Mouse (Mus musculus): ENCODE results near the gene Gli1. TPM values are rescaled to one million over a fixed set of nuclear protein-coding genes. Genes with fewer than 3 reads are reported as not detected.
A peak's percentile ranks its signal among the peaks of the same experiment; 100 is the strongest.
"Not testable (repeated sequence)": the region's sequence is repeated elsewhere in the genome, so short reads cannot be mapped to it uniquely, and the experiment has no call there.

The Gli1 gene
- polyA plus RNA-seq, 1 experiment from 2014 or later, result 0.87 TPM

DNA sequence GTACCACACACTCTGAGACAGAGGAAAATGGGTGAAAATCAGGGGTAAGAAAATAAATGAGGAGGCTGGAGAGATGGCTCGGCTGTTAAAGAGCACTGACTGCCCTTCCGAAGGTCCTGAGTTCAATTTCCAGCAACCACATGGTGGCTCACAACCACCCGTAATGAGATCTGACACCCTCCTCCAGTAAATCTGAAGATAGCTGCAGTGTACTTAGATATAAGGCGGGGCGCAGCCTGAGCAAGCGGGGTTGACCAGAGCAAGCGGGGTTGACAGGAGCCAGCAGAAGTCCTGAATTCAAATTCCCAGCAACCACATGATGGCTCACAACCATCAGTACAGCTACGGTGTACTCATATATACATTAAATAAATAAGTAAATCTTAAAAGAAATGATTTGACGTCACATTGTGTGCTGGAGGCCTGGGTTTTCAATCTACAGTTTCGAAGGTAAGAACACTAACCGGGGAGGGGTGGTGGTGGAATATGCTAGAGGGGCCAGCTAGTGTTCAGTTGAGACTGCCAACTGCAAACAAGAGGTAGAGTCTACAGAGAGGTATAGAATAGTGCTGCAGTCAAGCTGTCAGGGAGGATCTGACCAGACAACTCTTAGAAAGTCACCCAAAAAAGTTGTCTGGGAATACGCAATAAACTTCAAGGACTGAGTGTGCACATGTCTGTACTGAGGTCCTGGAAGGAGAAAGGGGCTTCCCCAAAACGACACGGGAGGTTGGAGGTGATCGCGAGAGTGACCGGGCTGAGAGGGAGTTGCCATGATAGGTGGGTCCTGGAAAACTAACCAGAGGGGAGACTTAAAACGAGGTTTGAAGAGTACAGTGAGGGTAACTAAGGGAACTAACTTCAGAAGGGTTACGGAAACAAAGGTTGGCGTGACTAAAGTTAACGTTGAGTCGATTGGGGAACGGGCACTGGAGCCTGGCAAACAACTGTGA lies 31.0 kb downstream of the Gli1 start:
- Histone ChIP-seq H3K4me2 (ENCODE audit: low read depth, low read length) (peak overlapping the region; percentile 84), H3K9ac (replicated peaks; ENCODE audit: low read depth, low read length) (peak overlapping the region; percentile 76), H3K27me3 (ENCODE audit: control insufficient read depth, insufficient read depth, low read length) (no peaks in the 10 kb centered on the region), H3K27ac (ENCODE audit: low read depth, low read length) (peak overlapping the region; percentile 49), H3K9me3 (ENCODE audit: control insufficient read depth, low read length) (no peaks in the 10 kb centered on the region), H3K4me1 (ENCODE audit: control insufficient read depth, insufficient read depth, low read length) (peaks cover 8% of the 10 kb centered on the region), H3K36me3 (ENCODE audit: control insufficient read depth, insufficient read depth, low read length) (peaks cover 19% of the 10 kb centered on the region), H3K4me3 (ENCODE audit: low read depth, low read length) (peak overlapping the region; percentile 64)
- 40% methylated on average over 23 of the region's 23 CpGs for WGBS
- peak; percentile 25; the same call in 1 of the 2 replicates for ATAC-seq (ENCODE audit: low read depth)

DNA sequence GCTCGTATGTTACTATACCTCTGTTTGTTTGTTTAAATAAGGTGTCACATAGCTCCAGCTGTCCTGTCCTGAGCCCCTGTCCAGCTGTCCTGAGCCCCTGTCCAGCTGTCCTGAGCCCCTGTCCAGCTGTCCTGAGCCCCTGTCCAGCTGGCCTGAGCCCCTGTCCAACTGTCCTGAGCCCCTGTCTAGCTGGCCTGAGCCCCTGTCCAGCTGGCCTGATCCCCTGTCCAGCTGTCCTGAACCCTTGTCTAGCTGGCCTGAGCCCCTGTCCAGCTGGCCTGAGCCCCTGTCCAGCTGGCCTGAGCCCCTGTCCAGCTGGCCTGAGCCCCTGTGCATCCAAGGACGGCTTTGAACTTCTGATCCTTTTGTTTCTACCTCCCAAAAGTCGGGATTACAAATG lies 32.6 kb downstream of the Gli1 start:
- WGBS, result 93% methylated on average over 3 of the region's 3 CpGs
- not testable (repeated sequence) for H3K9ac ChIP-seq (replicated peaks; ENCODE audit: low read depth, low read length); H3K4me3 ChIP-seq (ENCODE audit: low read depth, low read length); H3K4me2 ChIP-seq (ENCODE audit: low read depth, low read length); H3K4me1 ChIP-seq (ENCODE audit: control insufficient read depth, insufficient read depth, low read length); H3K9me3 ChIP-seq (ENCODE audit: control insufficient read depth, low read length); ATAC-seq (ENCODE audit: low read depth); H3K27me3 ChIP-seq (ENCODE audit: control insufficient read depth, insufficient read depth, low read length); H3K27ac ChIP-seq (ENCODE audit: low read depth, low read length)
- peaks cover 33% of the 10 kb centered on the region for H3K36me3 ChIP-seq (ENCODE audit: control insufficient read depth, insufficient read depth, low read length)

DNA sequence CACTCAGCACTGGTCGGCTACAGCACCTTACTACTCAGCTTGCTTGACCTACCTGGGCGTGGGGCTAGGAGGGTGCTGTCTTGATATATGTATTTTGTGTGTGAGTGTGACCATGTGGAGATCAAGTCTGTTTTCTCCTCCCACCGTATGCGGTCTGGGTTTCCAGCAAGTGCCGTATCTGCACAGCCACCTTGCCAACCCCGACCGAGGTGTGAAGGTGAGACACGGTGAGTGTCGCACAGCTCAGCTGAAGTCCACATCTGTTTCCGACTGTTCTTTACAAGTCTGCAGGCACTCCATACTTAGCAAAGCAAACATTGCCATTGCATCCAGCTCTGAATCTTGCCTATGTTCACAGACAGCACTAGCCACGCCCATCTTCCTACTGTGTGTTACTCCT lies 38.6 kb downstream of the Gli1 start:
- Histone ChIP-seq H3K4me3 (ENCODE audit: low read depth, low read length) (no peak overlapping the region), H3K9ac (replicated peaks; ENCODE audit: low read depth, low read length) (no peak overlapping the region), H3K4me2 (ENCODE audit: low read depth, low read length) (no peak overlapping the region), H3K27me3 (ENCODE audit: control insufficient read depth, insufficient read depth, low read length) (no peaks in the 10 kb centered on the region), H3K4me1 (ENCODE audit: control insufficient read depth, insufficient read depth, low read length) (no peaks in the 10 kb centered on the region), H3K9me3 (ENCODE audit: control insufficient read depth, low read length) (no peaks in the 10 kb centered on the region), H3K27ac (ENCODE audit: low read depth, low read length) (no peak overlapping the region), H3K36me3 (ENCODE audit: control insufficient read depth, insufficient read depth, low read length) (peaks cover 79% of the 10 kb centered on the region)
- no peak for ATAC-seq (ENCODE audit: low read depth)
- 93% methylated on average over 11 of the region's 11 CpGs for WGBS

DNA sequence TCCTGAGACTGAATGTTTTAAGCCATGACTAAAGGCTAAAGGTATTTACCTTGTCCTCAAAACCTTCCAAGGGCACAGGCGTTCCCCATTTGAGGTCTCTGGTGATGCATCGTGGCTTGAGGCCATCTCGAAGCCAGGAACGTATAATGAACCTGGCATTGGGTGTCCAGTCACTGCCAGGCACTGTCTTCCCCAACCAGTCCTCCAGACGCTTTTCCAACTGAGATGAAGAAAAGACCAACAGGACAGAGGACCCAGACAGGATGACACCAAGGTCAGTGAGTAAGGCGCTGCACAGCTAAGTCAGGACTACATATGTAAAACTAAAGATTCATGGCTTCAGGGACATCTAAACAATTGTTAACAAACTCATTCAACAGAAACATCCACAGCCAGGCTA lies 41.4 kb downstream of the Gli1 start:
- Histone ChIP-seq H3K36me3 (ENCODE audit: control insufficient read depth, insufficient read depth, low read length) (peaks cover 87% of the 10 kb centered on the region), H3K27me3 (ENCODE audit: control insufficient read depth, insufficient read depth, low read length) (no peaks in the 10 kb centered on the region), H3K9me3 (ENCODE audit: control insufficient read depth, low read length) (no peaks in the 10 kb centered on the region), H3K4me3 (ENCODE audit: low read depth, low read length) (no peak overlapping the region), H3K4me1 (ENCODE audit: control insufficient read depth, insufficient read depth, low read length) (no peaks in the 10 kb centered on the region), H3K9ac (replicated peaks; ENCODE audit: low read depth, low read length) (no peak overlapping the region), H3K27ac (ENCODE audit: low read depth, low read length) (no peak overlapping the region), H3K4me2 (ENCODE audit: low read depth, low read length) (no peak overlapping the region)
- ATAC-seq (ENCODE audit: low read depth), result no peak
- 92% methylated on average over 6 of the region's 6 CpGs for WGBS

DNA sequence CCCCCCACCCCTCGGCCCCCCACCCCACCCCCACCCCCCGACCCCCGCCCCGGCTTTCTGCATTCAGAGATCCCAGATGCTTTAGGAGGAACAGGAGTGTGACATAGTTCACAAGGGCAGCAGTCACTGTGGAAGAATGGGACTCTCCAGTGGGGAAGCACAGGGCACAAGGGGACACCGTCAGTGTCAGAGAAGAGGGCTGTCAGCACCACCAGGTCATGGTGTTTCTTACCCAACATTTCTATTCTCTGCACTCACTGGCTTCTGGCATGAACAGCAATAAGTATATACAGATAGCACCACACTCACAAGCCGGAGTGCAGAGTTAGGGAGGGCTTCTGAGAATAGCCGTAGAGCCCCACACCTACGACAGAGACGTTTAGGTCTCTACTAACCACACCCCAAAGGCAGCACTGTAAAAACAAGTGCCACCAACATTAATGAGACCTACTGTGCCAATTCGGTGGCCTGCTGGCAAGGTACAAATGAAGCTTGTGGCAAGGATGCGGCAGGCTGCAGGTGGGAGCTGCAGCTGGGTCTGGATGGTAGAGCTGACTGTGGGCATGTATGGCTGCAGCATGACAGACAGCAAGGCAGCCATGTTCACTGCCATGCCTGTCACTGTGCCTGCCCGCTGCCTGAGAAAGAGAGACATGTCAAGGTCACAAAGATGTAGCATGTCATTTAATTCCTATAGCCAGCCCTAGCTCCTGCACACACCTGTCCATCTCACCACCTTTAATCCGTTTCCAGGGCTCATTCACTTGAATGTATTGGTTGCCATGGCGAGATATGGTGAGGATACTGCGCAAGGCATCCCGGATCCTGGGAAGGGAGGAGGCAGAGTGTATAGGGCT lies 44.5 kb downstream of the Gli1 start:
- 94% methylated on average over 15 of the region's 16 CpGs for WGBS
- H3K9me3 ChIP-seq (ENCODE audit: control insufficient read depth, low read length), result no peaks in the 10 kb centered on the region
- no peak overlapping the region for H3K4me2 ChIP-seq (ENCODE audit: low read depth, low read length)
- no peak overlapping the region for H3K9ac ChIP-seq (replicated peaks; ENCODE audit: low read depth, low read length)
- peaks cover under 1% of the 10 kb centered on the region; the same call in 1 of the 2 replicates for H3K4me1 ChIP-seq (ENCODE audit: control insufficient read depth, insufficient read depth, low read length)
- peaks cover 68% of the 10 kb centered on the region for H3K36me3 ChIP-seq (ENCODE audit: control insufficient read depth, insufficient read depth, low read length)
- no peak overlapping the region for H3K27ac ChIP-seq (ENCODE audit: low read depth, low read length)
- H3K27me3 ChIP-seq (ENCODE audit: control insufficient read depth, insufficient read depth, low read length), result no peaks in the 10 kb centered on the region
- no peak overlapping the region for H3K4me3 ChIP-seq (ENCODE audit: low read depth, low read length)
- ATAC-seq (ENCODE audit: low read depth), result no peak

DNA sequence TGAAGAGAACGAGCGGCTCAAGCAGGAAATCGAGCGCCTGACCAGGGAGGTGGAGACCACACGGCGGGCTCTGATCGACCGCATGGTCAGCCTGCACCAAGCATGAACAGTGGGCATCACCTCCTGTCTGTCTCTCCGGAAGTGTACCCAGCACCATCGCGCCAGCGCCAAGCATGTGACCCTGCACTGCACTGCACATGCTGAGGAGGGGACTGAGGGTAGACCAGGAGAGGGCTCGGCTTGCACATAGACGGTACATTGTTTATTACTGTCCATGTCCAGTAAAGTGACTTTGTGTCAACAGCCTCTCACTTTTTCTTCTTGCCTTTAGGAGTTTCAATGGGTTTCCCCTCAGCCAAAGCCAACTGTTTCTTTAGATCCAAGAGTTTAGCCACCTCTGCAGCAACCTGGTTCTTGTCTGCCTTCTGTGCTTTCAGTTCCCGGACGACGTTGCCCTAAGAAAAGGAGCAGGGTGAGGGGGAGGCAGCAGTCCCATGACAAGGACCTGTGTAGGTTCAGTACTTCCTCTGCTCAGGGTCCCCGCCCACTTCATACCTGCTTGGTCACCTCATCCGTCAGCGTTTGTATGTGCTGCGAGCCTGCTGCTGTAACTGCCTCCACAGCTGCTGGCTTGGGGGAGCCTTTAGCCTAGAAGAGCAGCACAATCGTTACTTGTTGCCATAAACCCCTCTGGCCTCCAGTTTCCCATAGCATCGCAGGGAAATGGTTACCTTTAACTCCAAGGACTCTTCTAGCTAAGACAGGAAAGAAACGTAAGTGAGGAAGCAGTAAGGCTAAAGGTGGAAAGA lies 45.6 kb downstream of the Gli1 start:
- Histone ChIP-seq H3K36me3 (ENCODE audit: control insufficient read depth, insufficient read depth, low read length) (peaks cover 62% of the 10 kb centered on the region), H3K27ac (ENCODE audit: low read depth, low read length) (no peak overlapping the region), H3K4me3 (ENCODE audit: low read depth, low read length) (no peak overlapping the region), H3K27me3 (ENCODE audit: control insufficient read depth, insufficient read depth, low read length) (no peaks in the 10 kb centered on the region), H3K9me3 (ENCODE audit: control insufficient read depth, low read length) (no peaks in the 10 kb centered on the region), H3K4me1 (ENCODE audit: control insufficient read depth, insufficient read depth, low read length) (peaks cover 11% of the 10 kb centered on the region), H3K9ac (replicated peaks; ENCODE audit: low read depth, low read length) (no peak overlapping the region), H3K4me2 (ENCODE audit: low read depth, low read length) (no peak overlapping the region)
- 93% methylated on average over 24 of the region's 24 CpGs for WGBS
- no peak for ATAC-seq (ENCODE audit: low read depth)

DNA sequence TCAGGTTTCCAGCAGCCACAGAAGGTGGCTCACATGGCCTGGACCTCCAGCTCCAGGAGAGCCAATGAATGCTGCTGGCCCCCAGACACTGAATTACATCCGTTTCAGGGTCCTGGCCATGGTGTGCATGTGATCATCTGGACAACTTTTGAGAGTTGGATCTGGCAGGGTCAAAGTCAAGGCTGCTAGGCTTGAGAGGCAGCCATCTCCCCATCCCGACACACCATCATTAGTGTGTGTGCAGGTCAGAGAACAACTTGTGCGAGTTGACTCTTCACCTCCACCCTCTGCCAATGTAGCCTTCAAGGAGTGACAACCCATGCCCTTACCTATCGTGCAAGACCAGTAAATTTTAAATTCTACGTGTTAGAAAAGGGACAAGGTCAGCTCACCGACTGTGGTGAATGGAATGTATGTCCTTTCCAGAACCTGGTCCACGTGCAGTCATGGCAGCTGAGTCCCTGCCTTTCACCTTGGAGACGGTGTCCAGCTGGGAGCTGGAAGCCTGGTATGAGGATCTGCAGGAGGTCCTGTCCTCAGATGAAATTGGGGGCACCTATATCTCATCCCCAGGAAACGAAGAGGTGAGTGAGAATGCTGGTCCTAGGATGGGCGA lies 46.8 kb downstream of the Gli1 start:
- Histone ChIP-seq H3K27me3 (ENCODE audit: control insufficient read depth, insufficient read depth, low read length) (no peaks in the 10 kb centered on the region), H3K27ac (ENCODE audit: low read depth, low read length) (no peak overlapping the region), H3K4me2 (ENCODE audit: low read depth, low read length) (no peak overlapping the region), H3K9ac (replicated peaks; ENCODE audit: low read depth, low read length) (no peak overlapping the region), H3K9me3 (ENCODE audit: control insufficient read depth, low read length) (no peaks in the 10 kb centered on the region), H3K4me3 (ENCODE audit: low read depth, low read length) (no peak overlapping the region), H3K36me3 (ENCODE audit: control insufficient read depth, insufficient read depth, low read length) (peaks cover 50% of the 10 kb centered on the region), H3K4me1 (ENCODE audit: control insufficient read depth, insufficient read depth, low read length) (peaks cover 11% of the 10 kb centered on the region)
- no peak for ATAC-seq (ENCODE audit: low read depth)
- WGBS, result 95% methylated on average over 10 of the region's 10 CpGs

DNA sequence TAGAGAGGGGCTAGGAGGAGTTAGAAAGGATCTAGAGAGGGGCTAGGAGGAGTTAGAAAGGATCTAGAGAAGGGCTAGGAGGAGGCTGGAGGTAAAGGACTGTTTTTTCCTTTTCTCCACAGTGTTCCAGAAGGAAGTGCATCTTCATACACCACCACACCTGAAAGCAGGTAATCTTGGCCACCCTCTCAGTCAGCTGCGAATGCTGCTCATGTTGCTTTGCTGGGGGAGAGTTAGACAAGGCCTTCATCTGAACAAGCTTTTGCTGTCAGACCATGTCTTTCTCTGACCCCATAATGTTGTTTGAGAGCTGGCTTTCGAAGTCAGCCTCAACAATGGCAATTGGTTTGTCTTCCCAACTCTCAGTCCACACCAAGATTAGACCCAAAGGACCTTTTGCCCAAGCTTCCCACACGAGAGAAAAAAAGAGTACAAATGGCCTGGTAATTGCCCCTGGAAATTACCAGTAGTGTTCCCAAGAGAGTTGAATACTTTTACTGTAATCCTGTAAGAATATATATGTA lies 48.1 kb downstream of the Gli1 start:
- no peak for ATAC-seq (ENCODE audit: low read depth)

More for the DNA sequence above, 48.1 kb downstream of the Gli1 start:
- Histone ChIP-seq H3K9me3 (ENCODE audit: control insufficient read depth, low read length) (no peaks in the 10 kb centered on the region), H3K4me1 (ENCODE audit: control insufficient read depth, insufficient read depth, low read length) (peaks cover 14% of the 10 kb centered on the region), H3K27me3 (ENCODE audit: control insufficient read depth, insufficient read depth, low read length) (no peaks in the 10 kb centered on the region), H3K27ac (ENCODE audit: low read depth, low read length) (no peak overlapping the region), H3K4me3 (ENCODE audit: low read depth, low read length) (no peak overlapping the region), H3K4me2 (ENCODE audit: low read depth, low read length) (no peak overlapping the region), H3K36me3 (ENCODE audit: control insufficient read depth, insufficient read depth, low read length) (peaks cover 39% of the 10 kb centered on the region), H3K9ac (replicated peaks; ENCODE audit: low read depth, low read length) (no peak overlapping the region)
- 75% methylated on average over 3 of the region's 3 CpGs for WGBS

Measured in neural tube, embryonic 14.5 days (tissue).